Mouse (Mus musculus): Measurements from ENCODE around the gene Pakap. TPM values are rescaled to one million over a fixed set of nuclear protein-coding genes. Genes with fewer than 3 reads are reported as not detected.
"Not testable (repeated sequence)": the region's sequence is repeated elsewhere in the genome, so short reads cannot be mapped to it uniquely, and the experiment has no call there.

The Pakap gene
- polyA plus RNA-seq, 2 experiments from 2014 or later, result 2.3 to 3.7 TPM

DNA sequence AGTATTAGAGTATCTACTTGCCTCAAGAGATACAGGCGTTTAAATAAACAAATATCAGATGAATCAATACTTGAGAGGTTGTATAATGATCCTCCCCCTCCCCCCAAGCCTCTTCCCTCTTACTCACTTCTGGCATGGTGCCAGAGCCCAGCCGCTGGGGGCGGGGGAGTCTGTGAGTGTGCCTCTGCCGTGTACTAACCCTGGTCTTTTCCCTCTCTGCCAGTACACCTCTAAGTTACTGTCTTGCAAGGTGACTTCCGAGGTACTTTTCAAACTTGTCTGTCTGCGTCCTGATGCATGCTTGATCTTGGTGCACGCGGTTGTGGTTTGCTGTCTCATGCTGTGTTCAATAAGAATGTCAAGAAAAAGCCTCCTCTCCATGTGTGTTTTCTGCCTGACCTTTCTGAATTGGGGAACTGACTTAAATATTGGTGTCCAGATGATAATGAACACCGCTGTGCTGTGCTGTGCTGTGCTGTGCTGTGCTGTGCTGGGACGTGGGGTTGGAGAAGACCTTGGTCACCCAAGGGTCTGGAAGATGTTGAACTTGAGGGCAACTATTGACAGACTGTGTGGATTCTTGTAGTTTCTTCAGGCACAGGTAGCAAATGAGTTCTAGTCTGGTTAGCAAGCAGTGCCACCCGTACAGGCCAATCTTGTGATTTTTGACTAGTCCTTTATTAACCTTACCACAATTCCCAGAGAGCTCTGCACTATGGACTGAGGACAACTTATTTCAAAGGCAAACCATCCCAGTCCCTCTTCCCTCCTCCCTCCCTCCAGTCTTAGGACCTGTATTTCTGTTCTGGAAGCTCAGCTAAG is 318.3 kb downstream of the Pakap start:
- peak; percentile 48 for ATAC-seq

DNA sequence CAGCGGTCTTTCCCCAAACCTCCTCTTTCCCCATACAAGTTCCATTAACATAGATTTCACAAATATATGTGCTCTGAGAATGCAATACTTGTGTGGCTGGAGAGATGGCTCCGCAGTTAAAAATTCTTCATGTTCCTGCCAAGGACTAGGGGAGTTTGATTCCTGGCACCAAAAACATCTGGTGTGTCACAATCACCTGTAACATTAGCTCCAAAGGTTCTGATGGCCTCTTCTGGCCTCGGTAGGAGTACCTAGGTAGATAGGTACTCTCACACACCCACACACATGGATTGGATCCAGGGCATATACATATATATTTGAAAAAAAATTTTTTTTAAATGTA is 318.9 kb downstream of the Pakap start:
- ATAC-seq, result no peak

DNA sequence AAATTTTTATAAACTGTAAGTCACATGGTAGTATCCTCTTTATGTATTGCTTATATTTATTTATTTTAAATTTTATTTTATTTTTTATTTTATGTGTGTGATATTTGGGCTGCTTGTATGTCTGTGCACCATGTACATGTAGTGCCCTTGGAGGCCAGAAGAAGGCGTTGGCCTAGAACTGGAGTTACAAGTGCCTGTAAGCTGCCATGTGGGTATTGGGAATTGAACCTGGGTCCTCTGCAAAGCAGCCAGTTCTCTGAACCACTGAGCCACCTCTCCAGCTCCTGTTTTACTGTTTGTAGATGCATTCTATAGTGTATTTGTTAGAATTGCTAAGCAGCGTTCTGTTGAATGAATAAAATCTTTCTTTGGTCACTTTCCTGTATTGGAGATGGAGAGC is 320.3 kb downstream of the Pakap start:
- no peak for ATAC-seq

DNA sequence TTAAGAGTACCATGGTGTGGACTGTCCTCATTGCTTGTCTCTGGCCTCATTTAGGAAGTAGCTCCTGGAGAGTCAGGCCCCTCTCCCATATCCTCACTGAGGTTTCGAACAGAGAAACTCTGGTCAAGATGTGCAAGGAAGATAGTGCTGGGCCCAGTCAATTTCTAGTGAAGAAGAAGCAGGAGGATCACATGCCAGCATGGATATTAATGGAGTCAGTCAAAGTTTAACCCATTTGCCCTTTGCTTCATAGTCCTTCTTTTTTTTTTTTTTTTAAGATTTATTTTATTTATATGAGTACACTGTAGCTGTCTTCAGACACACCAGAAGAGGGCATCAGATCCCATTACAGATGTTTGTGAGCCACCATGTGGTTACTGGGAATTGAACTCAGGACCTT is 321.0 kb downstream of the Pakap start:
- ATAC-seq, result not testable (repeated sequence)

DNA sequence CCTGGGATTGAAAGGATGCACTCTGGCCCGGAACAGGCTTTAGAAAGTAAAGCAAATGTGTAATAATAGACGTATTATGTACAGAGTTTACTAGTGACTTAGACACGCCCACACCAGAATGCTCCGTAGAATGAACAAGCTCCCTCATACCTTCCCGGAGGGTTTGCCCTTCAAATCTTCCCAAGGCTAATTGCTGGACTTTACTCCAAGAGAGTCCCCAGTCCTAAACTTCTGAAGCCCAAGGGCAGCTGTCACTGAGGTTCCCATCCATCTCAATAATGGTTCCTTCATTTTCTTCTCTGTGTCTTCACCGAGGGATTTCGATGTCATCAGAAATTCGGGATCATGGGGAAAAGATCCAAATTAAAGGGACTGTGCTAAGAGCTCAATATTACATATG is 321.8 kb downstream of the Pakap start:
- ATAC-seq, result no peak

DNA sequence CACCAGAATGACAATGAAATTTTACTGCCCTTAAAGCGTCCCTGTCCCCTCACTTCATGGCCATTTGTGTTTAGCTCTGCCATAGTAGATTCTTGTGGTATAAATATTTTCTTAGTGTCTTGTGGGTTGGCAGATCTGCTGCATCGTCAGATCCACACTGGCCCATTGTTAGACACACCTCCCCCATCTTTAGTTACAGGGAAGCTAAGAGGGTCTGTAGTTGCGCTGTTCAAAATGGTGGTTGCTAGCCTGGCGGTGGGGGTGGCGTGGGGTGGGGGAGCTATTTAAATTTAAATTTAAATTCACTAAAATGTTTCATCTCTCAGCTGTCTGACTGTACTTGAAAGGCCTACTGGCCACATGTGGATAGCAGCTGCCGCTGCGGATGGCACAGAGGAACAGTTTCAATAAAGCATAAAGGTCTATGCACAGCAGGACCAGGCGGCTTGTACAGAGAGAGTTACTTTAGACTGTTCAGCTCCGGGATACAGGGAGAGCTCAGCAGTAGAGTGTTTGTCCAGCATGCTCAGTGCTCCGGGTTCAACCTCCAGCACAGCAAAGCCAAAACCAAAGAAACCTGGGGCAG is 324.1 kb downstream of the Pakap start:
- no peak for ATAC-seq

DNA sequence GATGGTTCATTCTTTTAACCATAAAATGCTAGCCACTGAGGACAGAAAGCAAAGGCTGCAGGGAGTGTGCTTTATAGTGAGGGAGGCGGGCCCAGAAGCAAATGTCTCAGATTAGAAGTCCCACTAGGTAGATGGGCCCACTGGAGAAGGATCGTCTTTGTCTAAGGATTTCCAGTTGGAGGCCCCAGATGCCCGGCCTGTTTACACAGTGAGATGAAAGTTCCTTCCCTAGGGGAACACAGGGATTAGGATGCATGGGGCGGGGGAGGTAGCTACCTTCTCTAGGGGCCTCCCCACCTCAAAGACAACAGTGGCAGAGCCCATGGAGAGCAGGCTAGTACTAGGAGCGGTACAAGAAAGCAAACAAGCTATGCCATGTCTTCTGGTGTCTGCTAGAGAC is 327.2 kb downstream of the Pakap start:
- no peak for ATAC-seq

DNA sequence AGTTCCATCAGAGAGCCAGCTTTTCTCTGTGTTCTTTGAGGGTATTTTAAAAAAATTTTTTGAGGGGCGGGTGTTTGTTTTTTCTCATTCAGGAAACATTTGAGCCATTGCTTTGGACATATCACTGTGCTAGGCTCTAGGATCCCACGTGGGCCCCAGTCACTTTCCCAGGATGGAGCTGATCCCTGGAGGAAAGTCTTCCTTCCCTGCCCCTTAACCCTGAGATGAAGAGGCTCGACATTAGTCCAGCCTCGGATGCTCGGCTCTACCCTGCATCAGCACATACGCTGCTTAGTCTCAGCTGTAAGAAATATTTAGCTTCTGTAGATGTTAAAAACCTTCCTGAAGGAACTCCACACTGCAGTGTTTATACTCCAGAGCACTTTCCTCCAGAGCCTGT is 327.9 kb downstream of the Pakap start:
- ATAC-seq, result no peak

DNA sequence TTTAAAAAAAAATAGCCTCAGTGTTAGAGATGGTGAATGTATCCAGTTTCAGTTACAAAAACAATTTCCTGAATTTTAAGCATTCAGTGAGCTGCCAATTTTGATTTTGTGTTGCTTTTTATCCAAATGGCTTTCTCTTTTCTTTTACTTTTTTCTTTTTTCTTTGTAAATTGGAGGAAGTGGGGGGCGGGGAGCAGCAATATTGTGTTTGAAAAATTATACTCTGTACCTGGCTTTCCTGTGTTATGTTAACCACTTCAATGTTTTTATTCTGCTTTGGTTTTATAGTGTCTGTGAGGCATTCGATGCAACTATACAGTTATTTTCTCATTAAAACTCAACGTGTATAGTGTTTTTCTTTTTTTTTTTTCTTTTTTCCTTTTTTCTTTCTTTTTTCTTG is 328.7 kb downstream of the Pakap start:
- peak; percentile 38 for ATAC-seq

DNA sequence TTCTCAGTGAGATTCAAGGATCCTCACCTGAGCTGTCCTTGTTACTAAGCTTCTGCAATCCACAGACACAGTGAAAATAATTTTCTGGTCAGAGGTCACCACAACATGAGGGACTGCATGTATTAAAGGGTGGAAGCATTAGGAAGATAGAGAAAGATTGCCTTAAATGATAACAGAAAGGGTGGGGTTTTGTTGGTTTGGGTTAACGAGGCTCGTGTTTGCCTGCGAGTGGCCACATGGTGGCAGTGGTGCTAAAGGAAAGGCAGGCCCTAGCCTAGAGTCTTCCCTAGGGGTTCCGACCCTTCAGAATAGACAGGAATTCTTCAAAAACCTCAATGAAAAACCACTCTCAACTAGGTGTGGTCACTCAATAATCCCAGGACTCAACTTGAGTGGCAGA is 333.2 kb downstream of the Pakap start:
- peak; percentile 75 for ATAC-seq

DNA sequence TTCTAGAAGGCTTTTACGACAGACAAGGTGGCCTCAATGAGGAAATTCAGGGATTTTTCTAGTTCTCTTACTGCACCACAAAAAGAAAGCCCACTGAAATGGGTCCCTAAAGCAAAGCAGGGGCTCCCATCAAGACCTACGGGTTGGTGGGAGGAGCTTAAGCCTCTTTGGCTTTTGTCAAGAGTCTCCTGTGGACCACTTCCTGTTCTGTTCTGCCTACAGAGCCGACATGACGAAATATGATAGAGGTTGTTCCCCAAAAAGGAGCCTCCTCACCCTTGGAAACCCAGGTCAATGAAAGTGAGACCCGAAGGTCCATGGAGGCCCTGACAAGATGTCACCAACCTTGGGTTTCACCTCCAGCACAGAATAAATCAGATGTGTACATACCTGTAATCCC is 334.6 kb downstream of the Pakap start:
- ATAC-seq, result no peak

DNA sequence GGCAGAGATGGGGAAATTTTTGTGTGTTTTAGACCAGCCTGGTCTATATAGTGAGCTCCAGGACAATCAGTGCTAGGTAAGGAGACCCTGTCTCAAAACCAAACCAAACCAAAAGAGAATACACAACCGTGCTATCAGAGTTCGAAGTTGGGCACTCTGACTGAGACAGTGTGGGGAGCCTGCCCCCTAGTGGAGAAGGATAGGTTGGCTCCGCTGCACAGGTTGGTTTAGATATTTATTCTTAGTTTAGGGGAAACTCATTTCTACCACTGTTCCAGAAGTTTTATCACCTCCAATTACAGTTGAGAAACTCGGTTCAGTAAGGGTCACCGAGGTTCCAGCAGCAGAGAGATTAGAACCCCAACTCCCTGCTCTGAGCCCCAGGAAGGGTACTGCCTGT is 336.2 kb downstream of the Pakap start:
- peak; percentile 83 for ATAC-seq

DNA sequence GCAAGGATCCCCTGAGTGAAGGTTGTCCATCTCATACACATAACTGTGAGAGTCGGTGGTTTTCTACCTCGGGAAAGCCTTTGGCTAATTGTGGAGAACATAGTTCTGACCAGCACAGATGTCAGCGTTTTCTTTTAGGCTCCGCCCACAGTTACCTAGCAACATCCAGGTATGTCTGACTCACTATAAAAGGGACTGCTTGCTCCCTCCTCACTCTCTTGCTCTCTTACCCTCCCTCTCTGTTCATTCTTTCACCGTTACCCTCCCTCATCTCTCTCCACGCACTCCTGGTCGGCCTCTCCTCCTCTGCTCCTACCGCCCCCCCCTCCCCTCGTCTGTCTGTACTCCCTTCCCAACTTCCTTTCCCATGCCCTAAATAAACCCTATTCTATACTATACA is 336.7 kb downstream of the Pakap start:
- ATAC-seq, result peak; percentile 16

DNA sequence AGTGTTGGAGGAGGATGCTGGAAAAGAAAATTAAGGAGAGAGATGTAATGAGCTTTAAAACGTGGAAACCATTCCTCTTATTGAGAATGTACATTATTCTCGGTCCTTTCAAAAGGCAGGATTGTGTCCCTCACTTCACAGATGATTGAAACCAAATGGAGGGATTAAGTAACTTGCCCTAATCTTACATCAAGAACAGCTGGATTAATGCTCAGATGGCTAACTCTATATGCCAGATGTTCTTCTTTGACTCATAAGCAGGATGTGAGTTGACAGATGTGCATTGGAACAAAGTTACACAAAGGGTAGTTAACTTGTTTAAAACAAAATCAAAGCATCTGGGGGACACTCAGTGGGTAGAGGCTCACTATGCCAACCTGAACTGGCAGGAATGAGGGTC is 338.7 kb downstream of the Pakap start:
- no peak for ATAC-seq

DNA sequence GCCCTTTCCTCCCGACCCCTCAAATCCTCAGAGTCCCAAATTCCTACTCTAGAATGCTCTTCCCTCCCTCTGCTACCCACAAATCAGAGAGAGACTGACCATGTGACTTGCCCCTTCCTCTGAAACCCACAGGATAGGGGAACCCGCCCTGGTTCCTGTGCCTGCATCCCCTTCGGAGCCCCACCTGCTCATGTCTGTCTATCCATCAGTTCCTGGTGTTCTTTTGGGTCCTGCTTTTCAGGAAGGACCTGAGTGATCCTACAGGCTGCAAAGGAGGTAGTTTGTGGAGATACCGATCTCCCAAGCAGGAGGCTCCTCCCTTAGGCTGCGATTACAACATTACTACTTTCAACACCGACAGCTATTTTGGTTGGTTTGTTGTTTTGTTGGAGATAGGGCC is 340.9 kb downstream of the Pakap start:
- no peak for ATAC-seq

DNA sequence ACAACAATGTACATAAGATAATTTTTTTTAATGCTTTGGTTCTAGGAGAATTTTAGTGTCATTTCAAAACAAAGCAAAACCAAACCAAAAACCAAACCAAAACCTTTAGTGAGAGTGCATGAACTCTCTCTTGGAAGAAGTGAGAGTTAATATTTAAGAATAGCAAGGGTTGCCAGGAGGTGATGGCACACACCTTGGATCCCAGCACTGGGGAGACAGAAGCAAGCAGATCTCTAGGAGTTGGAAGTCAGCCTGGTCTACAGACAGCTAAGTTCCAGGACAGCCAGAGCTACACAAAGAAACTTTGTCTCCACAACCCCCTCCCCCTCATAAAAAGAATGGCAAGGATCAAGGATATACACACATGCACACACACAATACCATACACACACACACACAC is 345.0 kb downstream of the Pakap start:
- no peak for ATAC-seq

DNA sequence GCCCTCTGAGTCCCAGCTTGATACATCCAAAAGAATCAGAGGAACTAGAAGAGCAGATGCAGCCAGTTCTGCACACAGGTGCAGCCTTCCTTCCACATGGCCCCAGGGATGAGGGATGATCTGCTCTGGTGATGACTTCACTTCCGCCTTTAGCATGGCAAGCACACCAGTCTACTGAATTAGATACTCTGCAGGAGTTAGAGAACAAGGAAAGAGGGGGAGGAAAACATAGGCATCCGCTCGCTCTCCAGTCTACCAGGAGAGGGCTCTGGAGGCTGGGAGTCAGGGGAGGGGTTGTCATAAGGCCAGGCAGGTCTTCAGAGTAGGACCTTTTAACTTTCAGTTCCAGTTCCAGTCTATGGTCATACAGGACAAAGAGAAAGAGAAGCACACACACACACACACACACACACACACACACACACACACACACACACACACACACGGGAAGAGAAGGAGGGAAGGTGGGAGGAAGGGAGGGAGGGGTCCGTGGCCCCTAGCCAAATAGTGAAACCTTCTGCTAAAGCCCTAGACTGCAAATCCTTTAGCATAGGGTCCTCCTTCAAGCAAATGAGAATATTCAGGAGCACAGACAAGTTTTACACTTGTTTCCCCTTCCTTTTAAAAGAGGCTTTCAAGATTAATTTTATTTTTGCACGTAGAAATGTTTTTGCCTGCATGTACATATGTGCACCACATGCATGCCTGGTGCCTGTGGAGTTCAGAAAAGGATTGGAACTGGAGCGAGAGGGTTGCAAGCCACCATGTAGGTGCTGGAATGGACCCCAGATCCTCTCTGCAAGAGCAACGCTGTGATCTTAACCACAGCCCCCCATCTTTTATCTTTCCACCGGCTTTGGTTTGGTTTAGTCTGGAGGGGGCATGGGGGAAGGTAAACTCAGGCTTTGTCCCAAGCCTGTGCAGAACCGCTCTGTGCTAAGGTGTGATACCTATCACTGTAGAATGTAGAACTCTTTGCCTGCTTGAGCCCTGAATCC is 346.5 kb downstream of the Pakap start:
- no peak for ATAC-seq

DNA sequence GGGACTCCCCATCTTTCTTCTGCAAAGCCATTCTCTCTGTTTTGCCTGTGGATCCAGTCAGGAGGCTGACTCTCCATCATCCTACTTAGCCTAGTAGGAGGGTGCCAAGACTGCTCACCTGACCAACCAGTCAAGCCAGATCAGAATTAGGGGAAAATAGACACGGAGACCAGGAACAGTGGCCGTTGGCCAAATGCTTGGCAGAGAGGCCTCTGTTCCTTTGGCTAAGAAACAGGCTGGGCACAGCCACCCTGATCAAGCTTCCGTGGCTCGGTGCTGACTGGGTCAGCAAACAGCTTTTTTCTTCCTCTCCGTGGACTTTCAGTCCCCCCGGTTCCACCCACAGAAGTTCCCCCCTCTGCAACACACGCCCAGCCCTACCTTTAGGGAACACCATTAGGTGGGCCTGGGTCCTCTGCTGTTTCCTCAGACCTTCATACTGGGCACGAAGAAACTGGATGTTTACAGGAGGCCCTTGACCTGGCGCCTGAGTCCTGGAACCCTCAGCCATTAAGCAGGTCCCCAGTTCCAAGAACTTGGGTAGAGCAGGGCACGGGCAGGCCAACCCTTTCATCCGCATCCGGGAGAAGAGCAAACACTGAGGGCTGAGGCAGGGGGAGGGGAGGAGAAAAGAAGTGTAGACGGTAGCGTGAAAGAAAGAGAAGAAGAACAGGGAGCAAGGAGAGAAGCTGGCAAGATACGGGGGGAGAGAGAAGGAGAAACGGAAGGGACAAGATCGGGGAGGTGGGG is 347.4 kb downstream of the Pakap start:
- peak; percentile 77 for ATAC-seq

DNA sequence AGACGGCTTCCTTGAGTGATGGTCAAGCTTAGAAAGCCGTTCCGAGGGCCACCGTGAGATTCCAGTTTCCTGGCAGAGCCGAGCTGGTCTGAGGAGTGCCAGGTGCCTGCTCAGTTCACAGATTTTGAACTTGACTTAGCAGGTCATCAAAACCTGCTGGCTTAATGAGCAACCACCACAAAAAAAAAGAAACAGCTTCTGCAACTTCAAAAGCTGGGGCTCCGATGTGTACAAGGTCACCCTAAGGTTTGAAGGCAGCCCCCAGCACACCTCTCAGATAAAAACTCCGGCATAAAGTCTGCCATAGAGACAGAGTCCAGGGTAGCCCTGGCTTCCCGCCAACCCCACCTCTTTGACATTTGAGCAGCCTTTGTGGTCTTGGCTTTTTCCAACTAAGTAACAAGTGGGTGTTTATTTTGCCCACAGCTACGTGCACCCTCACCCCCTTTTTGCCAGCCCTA is 348.3 kb downstream of the Pakap start, which contains the start of gene D630039A03Rik:
D630039A03Rik (minus strand) TSS at position 97 of the 461 bp plus-strand sequence.
- ATAC-seq, result peak; percentile 48

DNA sequence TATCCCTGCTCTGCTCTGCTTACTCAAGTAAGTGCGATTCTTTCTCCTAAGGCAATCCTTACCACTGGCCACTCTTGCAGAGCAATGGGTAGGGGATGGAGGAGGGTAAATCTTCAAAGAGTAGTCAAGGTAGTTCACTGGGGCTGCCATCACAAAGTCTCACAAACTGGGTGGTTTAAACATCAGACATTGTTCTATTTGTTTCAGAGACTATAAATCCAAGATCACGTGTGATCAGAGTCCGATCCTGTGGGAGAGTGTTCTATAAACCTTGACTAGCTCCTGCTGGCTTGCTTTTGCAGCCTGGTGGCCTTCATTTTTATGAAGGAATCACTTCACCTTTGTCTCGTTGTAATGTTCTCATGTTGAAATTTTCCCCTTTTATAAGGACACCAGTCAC is 348.7 kb downstream of the Pakap start:
- ATAC-seq, result no peak

DNA sequence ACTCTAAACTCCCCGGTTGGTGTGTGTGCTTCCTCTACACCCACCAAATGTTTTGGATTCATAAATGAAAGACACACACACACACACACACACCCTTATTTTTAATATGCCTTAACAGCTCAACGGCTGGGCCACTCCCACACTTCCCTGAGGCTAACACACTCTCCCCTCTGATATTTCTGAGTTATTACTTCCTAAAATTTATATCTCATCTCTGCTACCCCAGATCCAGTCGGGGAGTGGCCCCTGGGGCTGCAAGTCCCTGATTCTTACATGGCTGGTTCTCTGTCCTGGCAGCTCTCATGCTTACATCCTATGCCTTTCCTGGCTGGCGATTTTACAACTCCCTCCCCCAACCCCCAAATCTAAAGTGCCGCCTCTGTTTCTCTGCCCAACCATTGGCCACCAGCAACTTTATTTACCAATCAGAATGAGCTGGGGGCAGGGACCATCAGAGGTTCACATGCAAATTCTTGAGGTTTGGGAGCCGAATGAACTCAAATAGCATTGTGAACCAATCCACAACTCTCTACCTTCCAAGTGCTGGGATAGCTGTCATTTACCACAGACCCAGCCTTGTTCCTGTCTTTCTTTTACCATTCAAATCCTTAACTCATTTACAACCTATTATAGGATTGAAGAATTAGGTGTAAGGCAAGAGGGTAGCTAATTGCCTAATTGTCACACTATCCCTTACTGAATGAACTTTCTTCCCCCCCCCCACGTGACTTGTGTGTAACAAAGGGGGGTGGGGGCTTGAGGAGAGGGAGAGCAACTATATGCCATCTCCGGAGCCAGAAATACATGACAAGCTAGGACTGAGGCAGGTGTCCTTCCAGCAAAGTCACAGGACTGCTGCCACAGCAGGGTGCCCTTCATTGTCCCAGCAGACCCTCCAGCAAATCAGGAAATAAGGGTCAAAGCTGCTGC is 351.8 kb downstream of the Pakap start:
- no peak for ATAC-seq

All from CD4-positive, CD25-positive, alpha-beta regulatory T cell, adult 4 months (primary cell).